Mouse (Mus musculus) ovary, postnatal 10 days (tissue): ENCODE measurements around the gene Cfap97.

Experiments
- DNase-seq: peaks from one replicate; pipeline ENCODE4 v3.0.0; 2022; ENCODE audit warnings: low spot score

The Cfap97 gene

GRCm38 (mm10) chr8:46153042-46153441 lies 1.5 kb downstream of the Cfap97 start:
- DNase-seq = no peak

- peak; percentile 93 for DNase-seq
Observed at GRCm38 (mm10) chr8:46162953-46163869, 11.6 kb downstream of the Cfap97 start.

- DNase-seq = no peak
Observed at GRCm38 (mm10) chr8:46163870-46164190, 12.3 kb downstream of the Cfap97 start.

GRCm38 (mm10) chr8:46173651-46174050 lies 22.1 kb downstream of the Cfap97 start:
- DNase-seq = no peak

GRCm38 (mm10) chr8:46180136-46180535 lies 28.6 kb downstream of the Cfap97 start:
- DNase-seq = no peak

- no peak for DNase-seq
Observed at GRCm38 (mm10) chr8:46185361-46185760, 33.8 kb downstream of the Cfap97 start.

GRCm38 (mm10) chr8:46193100-46193499 lies 41.5 kb downstream of the Cfap97 start:
- no peak for DNase-seq

- no peak for DNase-seq
Observed at GRCm38 (mm10) chr8:46196877-46197276, 45.3 kb downstream of the Cfap97 start.

GRCm38 (mm10) chr8:46197673-46198072 lies 46.1 kb downstream of the Cfap97 start:
- no peak for DNase-seq

- no peak for DNase-seq
Observed at GRCm38 (mm10) chr8:46202350-46202749, 50.8 kb downstream of the Cfap97 start.

GRCm38 (mm10) chr8:46204301-46204700 lies 52.7 kb downstream of the Cfap97 start:
- DNase-seq = no peak

GRCm38 (mm10) chr8:46204974-46205640 lies 53.5 kb downstream of the Cfap97 start:
- DNase-seq = no peak

GRCm38 (mm10) chr8:46206107-46206506 lies 54.5 kb downstream of the Cfap97 start:
- no peak for DNase-seq

GRCm38 (mm10) chr8:46208354-46208753 lies 56.8 kb downstream of the Cfap97 start:
- DNase-seq = no peak

GRCm38 (mm10) chr8:46209057-46209456 lies 57.5 kb downstream of the Cfap97 start:
- no peak for DNase-seq

GRCm38 (mm10) chr8:46210404-46211315 lies 59.1 kb downstream of the Cfap97 start, which contains the start of gene Slc25a4:
Gene Slc25a4, minus strand, starts transcription at chr8:46211284.
- peak; percentile 99 for DNase-seq

- DNase-seq = no peak
Observed at GRCm38 (mm10) chr8:46211611-46212071, 60.1 kb downstream of the Cfap97 start.

- DNase-seq = no peak
Observed at GRCm38 (mm10) chr8:46212194-46212593, 60.6 kb downstream of the Cfap97 start.

- DNase-seq = no peak
Observed at GRCm38 (mm10) chr8:46213971-46214480, 62.5 kb downstream of the Cfap97 start.

GRCm38 (mm10) chr8:46216838-46217237 lies 65.3 kb downstream of the Cfap97 start:
- no peak for DNase-seq

- no peak for DNase-seq
Observed at GRCm38 (mm10) chr8:46220566-46220965, 69.0 kb downstream of the Cfap97 start.

- no peak for DNase-seq
Observed at GRCm38 (mm10) chr8:46225501-46225900, 73.9 kb downstream of the Cfap97 start.
